Mouse (Mus musculus) limb, embryonic 14.5 days (tissue): Measurements from ENCODE around the gene Itga2b. TPM values are rescaled to one million over a fixed set of nuclear protein-coding genes. Genes with fewer than 3 reads are reported as not detected.

Experiments used
- ATAC-seq: fragments of 200-750 bp; cut with Nextera tagmentation; 2 replicates; pipeline ENCODE4 v1.8.0; 2017; ENCODE audit warnings: low read depth, moderate number of reproducible peaks, moderate TSS enrichment; ENCODE audit not compliant: low FRiP score
- DNase-seq: peaks from one replicate; pipeline ENCODE4 v3.0.0-alpha.2; 2015; ENCODE audit warnings: low spot score
- H3K27ac ChIP-seq: fragments of 300-500 bp; sonication (generic); replicated peaks from 2 replicates; pipeline ENCODE4 v1.5.1; 2014; ENCODE audit warnings: low read depth, mild to moderate bottlenecking, low read length, moderate library complexity, mixed read lengths
- H3K27me3 ChIP-seq: fragments of 300-500 bp; sonication (generic); 2 replicates; pipeline ENCODE4 v1.6.1; 2014; ENCODE audit warnings: low read length, mixed read lengths; ENCODE audit not compliant: control insufficient read depth, insufficient read depth
- H3K36me3 ChIP-seq: fragments of 300-500 bp; sonication (generic); 2 replicates; pipeline ENCODE4 v1.6.1; 2014; ENCODE audit warnings: mild to moderate bottlenecking, low read length, moderate library complexity, mixed read lengths; ENCODE audit not compliant: control insufficient read depth, insufficient read depth
- H3K4me1 ChIP-seq: fragments of 300-500 bp; sonication (generic); 2 replicates; pipeline ENCODE4 v1.6.1; 2014; ENCODE audit warnings: antibody characterized with exemption, low read length, mixed read lengths; ENCODE audit not compliant: control insufficient read depth, insufficient read depth
- H3K4me2 ChIP-seq: fragments of 300-500 bp; sonication (generic); replicated peaks from 2 replicates; pipeline ENCODE4 v1.6.1; 2014; ENCODE audit warnings: low read depth, mild to moderate bottlenecking, low read length, moderate library complexity; ENCODE audit not compliant: severe bottlenecking
- H3K4me3 ChIP-seq: fragments of 300-500 bp; sonication (generic); replicated peaks from 2 replicates; pipeline ENCODE4 v1.5.1; 2014; ENCODE audit warnings: low read length
- H3K9ac ChIP-seq: fragments of 300-500 bp; sonication (generic); 2 replicates; pipeline ENCODE4 v1.6.1; 2014; ENCODE audit warnings: mild to moderate bottlenecking, low read depth, low read length, moderate library complexity; ENCODE audit not compliant: severe bottlenecking
- H3K9me3 ChIP-seq: fragments of 300-500 bp; sonication (generic); 2 replicates; pipeline ENCODE4 v1.6.1; 2016; ENCODE audit warnings: low read length; ENCODE audit not compliant: control insufficient read depth
- POLR2A ChIP-seq: fragments of 200-500 bp; IDR thresholded peaks from 2 replicates; pipeline ENCODE4 v1.8.0; 2012; ENCODE audit warnings: inconsistent platforms, mild to moderate bottlenecking, moderate library complexity, borderline replicate concordance; ENCODE audit not compliant: insufficient read depth, insufficient read length; ENCODE audit errors: extremely low read depth
- WGBS: fragments of 180-500 bp; shearing (Covaris S2); extraction: QIAGEN DNeasy Blood & Tissue Kit; methylation state at CpG from one replicate; pipeline ENCODE4 v1.1.7; 2014; 5-methylcytosine and 5-hydroxymethylcytosine counted together
- polyA plus RNA-seq, 2 experiments: library from polyadenylated mRNA; depleted of rRNA in 1 of 2; stranded (reverse) in 1 of 2; unstranded in 1 of 2; fragments of >200 nt; fragmentation: Nextera tagmentation in 1 of 2; extraction: Ambion mirVana in 1 of 2; gene quantifications; 2 replicates each; pipeline versions ENCODE4 v1.2.1 to v1.2.3; 2012 to 2014

Gene Itga2b
- polyA plus RNA-seq (2012; rRNA removed), result 7.0 and 7.3 TPM in 2 replicates
- 3.5 and 5.0 TPM in 2 replicates for polyA plus RNA-seq (2014; fragmentation: Nextera tagmentation; extraction: Ambion mirVana)

DNA sequence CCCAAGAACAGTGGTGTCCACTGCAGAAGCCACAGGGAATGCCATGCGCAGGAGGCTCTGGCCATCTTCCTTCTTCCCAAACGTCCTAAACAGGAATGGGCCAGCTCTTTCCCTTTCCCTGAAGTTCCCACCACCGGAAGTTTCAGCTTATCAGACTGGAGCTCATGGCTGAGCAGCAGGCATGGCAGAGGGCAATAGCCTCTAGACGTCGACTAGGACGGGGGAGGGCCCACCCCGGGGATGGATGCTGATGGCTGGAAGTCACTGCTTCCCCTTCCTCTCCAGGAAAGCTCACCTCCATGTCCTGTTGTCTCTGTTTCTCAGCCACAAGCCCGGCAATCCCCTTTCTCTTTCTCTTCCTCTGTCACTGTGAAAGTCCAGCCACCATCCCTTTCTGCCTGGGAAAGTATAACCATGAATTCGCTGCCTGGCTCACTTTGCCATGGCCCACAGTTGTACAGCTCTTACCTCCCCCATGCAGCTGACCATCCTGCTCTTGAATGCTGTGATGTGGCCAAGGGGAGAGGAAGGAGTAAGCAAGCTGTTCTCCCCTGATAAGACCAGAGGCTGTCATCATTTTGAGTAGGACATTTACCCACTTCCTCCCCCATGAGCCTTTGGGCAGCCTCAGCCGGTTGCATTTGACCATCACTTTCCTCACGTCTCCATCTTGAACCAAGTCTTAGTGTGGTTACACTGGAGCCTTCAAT, at the start of gene Itga2b:
Itga2b (minus strand) TSS at position 475 of the 710 bp plus-strand sequence.
- ATAC-seq, result no peak
- H3K9ac ChIP-seq, result no peak within 1 kb of the TSS
- no peak within 1 kb of the TSS for H3K4me2 ChIP-seq
- H3K9me3 ChIP-seq, result no peaks in the 10 kb centered on the region
- no peaks in the 10 kb centered on the region for H3K36me3 ChIP-seq
- H3K4me1 ChIP-seq, result peaks cover 18% of the 10 kb centered on the region
- no peak for TF ChIP-seq POLR2A
- no peaks in the 10 kb centered on the region for H3K27me3 ChIP-seq
- 64% methylated on average over 10 of the region's 11 CpGs for WGBS
- H3K4me3 ChIP-seq, result no peak within 1 kb of the TSS
- DNase-seq, result no peak
- H3K27ac ChIP-seq, result no peak within 1 kb of the TSS

DNA sequence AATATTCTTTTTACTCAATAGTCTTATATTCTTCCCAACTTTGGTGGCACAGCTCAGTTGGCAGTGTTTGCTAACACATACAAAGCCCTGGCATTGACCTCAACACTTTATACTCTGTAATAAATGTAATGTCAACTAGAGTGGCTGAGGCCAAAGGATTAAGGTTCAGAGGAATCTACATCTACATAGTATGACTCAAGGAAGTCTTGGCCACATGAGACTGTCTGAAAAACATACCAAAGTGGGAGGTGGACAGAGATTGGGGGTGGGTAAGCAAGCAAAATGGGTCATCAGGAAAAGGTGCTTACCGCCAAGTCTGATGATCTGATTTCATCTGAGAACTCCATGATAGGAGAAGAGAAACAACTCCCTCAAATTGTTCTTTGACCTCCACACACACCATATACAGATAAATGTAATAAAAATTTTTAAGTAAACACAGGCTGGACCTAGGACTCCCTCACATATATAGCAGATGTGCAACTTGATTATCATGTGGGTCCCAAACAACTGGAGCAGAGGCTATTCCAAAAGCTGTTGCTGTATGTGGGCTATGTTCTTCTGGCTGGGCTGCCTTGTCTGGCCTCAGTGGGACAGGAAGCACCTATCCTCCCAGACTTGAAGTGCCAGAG, 45.0 kb upstream of the Itga2b start:
- Histone ChIP-seq H3K36me3 (peaks cover 28% of the 10 kb centered on the region), H3K27me3 (no peaks in the 10 kb centered on the region), H3K27ac (no peak overlapping the region), H3K9ac (no peak overlapping the region), H3K4me2 (no peak overlapping the region), H3K4me3 (no peak overlapping the region), H3K4me1 (no peaks in the 10 kb centered on the region), H3K9me3 (no peaks in the 10 kb centered on the region)
- ATAC-seq (no peak), DNase-seq (no peak)
- TF ChIP-seq POLR2A, result no peak
- 100% methylated on average over 1 of the region's 1 CpGs for WGBS

DNA sequence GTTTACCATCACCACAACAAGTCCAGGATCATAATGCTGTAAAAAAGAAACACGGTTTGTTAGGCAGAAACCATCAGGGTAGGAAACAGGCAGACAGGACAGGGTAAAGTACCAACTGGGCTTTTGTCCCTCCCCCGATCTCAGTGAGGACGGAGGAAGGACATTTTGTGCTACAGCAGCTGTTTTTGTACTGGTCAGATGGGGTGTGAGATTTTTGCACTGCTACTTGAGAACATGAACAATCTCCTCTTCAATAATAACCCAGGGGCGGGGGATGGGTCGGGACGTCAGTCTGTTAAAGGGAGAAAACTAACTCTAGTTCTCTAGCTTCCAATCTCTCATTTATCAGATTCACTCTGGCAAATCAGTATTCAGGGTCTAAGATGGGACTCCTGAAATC, 40.3 kb upstream of the Itga2b start:
- Histone ChIP-seq H3K27me3 (no peaks in the 10 kb centered on the region), H3K4me1 (no peaks in the 10 kb centered on the region), H3K27ac (no peak overlapping the region), H3K4me3 (no peak overlapping the region), H3K9me3 (no peaks in the 10 kb centered on the region), H3K4me2 (no peak overlapping the region), H3K9ac (no peak overlapping the region), H3K36me3 (peaks cover 35% of the 10 kb centered on the region)
- ATAC-seq (no peak), DNase-seq (no peak)
- TF ChIP-seq POLR2A, result no peak
- WGBS, result 73% methylated on average over 6 of the region's 6 CpGs

DNA sequence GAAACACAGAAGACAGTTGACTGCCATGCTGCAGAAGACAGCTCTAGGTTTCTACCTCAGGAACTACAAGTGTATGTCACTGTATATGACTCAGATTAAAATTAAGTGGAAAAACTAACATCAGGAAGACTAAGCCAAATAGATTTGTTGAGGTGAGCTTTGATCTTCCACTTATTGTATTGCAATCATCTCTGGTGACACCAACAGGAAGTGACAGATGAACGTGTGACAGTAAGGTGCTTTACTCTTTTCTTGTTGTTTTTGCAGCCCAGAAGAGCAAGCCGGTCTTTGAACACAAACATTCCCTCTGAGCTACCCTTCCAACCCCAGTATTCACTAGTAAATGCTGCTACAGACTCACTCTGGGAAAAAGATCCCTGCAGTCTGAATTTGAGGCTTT, 26.8 kb upstream of the Itga2b start:
- Histone ChIP-seq H3K9ac (no peak overlapping the region), H3K36me3 (peaks cover 77% of the 10 kb centered on the region), H3K27ac (no peak overlapping the region), H3K4me2 (no peak overlapping the region), H3K9me3 (no peaks in the 10 kb centered on the region), H3K4me3 (no peak overlapping the region), H3K4me1 (no peaks in the 10 kb centered on the region), H3K27me3 (no peaks in the 10 kb centered on the region)
- TF ChIP-seq POLR2A, result no peak
- DNase-seq (no peak), ATAC-seq (no peak)
- 86% methylated on average over 2 of the region's 2 CpGs for WGBS

DNA sequence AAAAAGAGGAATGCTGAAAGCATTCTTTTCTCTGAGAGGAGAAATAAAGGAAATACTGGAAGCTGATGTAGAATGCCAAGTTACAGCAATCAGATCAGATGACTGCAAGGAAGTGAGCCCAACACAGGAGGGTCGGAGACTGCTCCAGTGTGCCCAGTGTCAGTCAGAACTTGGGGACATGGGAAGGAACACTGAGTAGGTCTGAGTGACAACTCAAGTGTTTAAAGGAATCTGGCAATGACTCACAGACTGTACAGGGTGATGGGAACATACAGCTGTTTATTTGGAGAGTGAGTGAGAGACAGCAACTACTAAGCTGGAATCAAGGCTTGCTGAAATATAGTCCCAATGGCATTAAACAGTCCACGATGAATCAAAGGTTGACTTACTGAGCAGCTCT, 26.3 kb upstream of the Itga2b start:
- Histone ChIP-seq H3K36me3 (peaks cover 72% of the 10 kb centered on the region), H3K9ac (no peak overlapping the region), H3K9me3 (no peaks in the 10 kb centered on the region), H3K27ac (no peak overlapping the region), H3K4me1 (no peaks in the 10 kb centered on the region), H3K4me2 (no peak overlapping the region), H3K27me3 (no peaks in the 10 kb centered on the region), H3K4me3 (no peak overlapping the region)
- WGBS, result 92% methylated on average over 2 of the region's 2 CpGs
- ATAC-seq, result no peak
- no peak for TF ChIP-seq POLR2A
- DNase-seq, result no peak
